Mouse (Mus musculus): ENCODE data around the gene Gm38393. TPM values are rescaled to one million over a fixed set of nuclear protein-coding genes. Genes with fewer than 3 reads are reported as not detected.

Gene Gm38393
- total RNA-seq (2014; fragmentation: Nextera tagmentation) = 0.74 TPM in 1 of 2 replicates, not detected in the other
- total RNA-seq (2017) = not detected in 2 replicates

DNA sequence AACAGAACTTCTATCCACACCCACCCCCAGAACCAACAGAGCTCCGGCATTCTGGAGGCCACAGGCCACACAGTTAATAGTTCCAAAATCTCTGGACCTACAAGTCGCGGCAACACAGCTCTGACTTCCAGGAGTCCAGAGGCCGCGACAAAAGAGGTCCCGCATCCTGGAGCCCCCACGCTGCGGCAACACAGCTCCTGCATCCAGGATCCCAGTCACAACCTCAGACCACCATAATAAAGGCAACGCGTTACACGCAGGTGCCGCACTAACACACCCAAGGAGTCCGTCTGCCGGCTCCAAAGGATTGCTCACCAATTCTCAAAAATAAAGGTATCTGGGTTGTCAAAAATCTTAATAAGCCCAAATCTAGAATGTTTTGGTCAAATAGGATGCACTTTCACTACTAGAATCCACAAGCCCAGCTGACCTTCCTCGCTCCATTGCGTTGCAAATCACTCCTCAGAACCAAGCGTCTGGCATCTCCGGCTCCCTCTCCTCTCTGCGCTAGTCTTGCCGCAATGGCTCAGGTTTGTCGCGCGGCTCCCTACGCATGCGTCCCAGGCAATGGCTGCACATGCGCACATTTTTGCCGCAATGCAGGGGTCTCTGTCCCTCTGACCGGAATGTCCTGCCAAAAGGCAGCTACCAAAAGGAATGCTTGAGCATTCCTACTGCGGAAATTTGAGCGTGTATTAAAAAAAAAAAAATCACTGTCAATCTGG, at the start of gene Gm38393, which contains the start of gene Snurf:
Gm38393 (minus strand) TSS at position 459 of the 725 bp plus-strand sequence.
Snurf (minus strand) TSS at position 444 of the 725 bp plus-strand sequence.
- ATAC-seq (replicated peaks; ENCODE audit: low FRiP score, low TSS enrichment, poor library complexity, severe bottlenecking) = no peak

DNA sequence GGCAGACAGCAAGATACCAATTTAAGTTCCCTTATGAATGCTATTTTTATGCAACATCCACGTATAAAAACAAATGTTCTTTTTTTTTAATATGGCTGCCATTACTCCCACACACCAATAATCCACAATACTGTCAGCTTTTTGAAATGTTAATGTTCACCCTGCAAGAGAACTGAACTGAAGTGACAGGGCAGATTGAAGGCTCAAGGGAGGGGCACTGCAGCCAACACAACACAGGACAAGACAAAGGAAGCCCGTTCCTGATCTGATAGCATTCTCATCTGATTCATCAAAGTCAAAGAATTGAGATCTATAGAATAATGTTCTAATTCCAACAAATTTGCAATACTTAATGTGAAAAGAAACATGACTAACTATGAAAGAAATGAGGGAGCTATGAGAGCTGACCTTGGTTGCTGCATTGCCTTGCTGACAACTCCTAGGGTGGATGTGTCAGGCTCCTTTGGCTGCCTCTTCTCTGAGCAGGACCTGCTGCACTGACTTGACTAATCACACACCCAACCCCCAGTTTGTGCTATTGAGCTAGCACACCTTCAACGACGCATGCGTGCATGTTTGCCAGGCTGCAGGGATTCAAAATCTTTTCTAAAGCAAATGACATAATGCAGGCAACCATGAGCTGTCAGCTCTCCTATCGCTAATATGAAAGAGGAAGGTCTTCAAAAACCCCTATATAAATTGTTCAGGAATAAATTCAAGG, 42.8 kb upstream of the Gm38393 start:
- no peak for ATAC-seq (replicated peaks; ENCODE audit: low FRiP score, low TSS enrichment, poor library complexity, severe bottlenecking)

DNA sequence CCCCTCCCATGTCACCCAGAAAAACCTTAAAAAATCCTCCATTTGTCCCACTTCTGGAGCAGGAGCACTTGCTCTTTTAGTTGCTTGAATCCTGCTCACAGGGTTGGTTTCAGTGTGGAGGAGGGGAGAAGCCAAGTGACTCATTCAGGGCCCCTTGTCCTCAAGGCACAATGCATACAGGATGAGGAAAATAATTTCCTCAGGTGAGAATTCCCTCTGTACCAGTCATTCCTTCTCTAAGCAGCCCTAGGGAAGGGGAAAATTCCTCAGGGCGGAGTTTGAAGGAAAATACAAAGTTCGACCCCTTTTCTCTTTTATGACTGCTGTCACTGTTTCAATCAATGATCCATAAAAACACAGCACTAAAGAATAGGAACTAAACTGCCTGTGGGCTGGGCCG, 8.3 kb upstream of the Gm38393 start:
- no peak for ATAC-seq (replicated peaks; ENCODE audit: low FRiP score, low TSS enrichment, poor library complexity, severe bottlenecking)

DNA sequence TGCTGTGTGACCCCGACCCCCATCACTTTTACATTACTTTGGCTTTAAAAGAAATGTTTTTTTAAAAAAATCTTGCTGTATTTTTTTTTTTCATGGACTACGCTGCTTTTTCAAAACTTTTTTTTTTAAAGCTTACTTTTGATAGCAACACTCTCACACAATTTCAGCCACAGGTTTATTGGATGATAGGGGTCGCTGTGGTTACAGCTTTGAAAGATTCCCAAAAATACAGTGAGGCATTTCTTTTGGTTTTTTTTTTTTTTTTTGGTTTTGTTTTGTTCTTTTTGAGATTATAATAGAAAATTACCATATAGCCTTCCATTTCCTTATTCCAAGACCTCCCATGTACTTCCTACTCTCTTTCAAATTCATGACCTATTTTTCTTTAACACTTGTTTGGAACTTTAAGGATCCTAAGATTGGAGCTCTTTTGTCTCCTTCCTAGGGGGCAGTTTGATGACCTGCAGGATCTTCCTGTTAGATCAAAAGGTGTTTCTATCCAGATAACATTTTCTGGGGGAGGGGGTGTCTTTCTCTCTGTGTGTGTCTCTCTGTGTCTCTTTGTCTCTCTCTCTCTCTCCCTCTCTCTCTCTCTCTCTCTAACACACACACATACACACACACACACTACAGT, 3.0 kb upstream of the Gm38393 start:
- ATAC-seq (replicated peaks; ENCODE audit: low FRiP score, low TSS enrichment, poor library complexity, severe bottlenecking) = no peak

DNA sequence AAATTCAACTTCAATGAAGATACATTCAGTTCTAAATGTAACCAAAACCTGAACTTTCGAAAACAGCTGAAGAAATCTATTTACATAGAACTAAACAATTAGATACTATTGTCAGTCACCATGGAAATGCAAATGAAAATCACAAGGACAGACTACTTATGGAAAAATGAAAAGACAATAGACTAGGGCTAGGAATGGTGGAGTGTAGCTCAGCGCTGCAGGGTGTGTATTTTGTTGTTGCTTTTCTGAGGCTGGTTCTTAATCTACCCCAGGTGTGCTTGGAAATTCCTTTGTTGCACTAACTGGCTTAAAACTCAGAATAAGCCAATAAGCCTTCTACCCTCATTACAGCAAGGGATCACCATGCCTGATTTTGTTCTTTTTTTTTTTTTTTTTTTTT, 1.4 kb upstream of the Gm38393 start:
- ATAC-seq (replicated peaks; ENCODE audit: low FRiP score, low TSS enrichment, poor library complexity, severe bottlenecking) = no peak

DNA sequence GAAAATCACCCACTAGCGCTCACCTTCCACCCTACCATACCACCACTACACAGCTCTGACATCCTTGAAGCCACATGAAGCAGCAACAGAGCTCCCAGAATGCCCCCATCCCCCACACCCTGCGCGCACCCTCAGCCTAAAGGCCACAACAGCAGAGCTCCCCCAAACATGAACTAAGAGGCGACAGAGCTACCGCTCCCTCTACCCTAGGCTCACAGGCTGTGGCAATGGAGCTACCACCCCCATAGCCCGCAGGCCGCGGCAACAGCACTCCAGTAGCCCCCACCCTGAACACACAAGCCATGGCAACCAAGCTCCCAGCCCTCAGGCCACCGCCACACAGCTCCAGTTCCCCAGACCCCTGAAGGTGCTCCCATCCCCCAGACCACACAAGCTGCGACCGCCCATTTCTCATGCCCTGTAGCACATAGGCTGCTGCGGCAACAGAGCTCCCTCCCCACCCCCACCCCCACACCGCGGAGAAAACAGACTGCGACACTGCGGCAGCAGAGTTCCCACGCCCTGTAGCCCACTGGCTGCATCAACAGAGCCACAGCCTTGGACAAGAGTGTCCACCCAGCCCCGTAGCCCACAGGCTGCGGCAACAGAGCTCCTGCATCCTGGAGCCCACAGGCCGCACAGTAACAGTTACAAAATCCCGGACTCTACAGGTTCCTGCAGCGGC, 801 bp downstream of the Gm38393 start:
- ATAC-seq (replicated peaks; ENCODE audit: low FRiP score, low TSS enrichment, poor library complexity, severe bottlenecking) = no peak

DNA sequence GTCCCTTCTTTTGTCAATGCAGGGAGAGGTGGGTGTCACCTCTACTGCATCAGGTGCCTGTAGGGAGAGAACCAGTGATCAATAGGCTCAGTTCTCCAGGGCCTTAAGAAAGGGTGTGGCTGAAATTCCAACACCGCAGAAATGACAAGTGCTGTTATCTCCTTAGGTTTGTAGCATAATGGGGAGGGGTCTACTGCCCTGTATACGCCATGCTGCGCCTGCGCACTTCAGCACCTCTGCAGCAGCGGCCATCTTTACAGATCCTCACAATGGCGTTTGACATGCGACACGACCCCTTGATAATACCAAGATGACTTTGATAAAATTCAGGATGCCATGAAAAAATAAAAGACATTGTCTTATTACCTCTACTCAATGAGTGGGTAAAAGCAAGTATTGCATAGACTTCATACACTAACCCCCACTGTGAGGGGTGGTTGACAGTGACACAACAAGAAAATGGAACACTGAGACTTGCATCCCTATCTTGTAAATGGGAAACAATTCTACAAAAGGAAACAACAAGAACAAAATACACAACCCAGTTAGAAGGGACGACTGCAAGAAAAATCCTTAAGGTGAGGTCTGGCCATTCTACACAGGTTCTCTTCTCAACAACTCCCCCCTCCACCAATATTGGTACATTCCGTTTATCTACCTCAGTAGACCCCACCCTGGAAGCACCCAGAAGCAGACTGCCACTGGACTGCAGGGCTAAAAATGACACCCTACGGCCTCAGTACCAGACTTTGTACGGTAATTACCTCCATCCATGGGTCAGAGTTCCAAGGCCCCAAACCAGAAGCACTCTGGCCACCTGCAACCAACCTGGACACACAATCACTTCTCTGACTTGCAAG, 1.6 kb downstream of the Gm38393 start:
- no peak for ATAC-seq (replicated peaks; ENCODE audit: low FRiP score, low TSS enrichment, poor library complexity, severe bottlenecking)

DNA sequence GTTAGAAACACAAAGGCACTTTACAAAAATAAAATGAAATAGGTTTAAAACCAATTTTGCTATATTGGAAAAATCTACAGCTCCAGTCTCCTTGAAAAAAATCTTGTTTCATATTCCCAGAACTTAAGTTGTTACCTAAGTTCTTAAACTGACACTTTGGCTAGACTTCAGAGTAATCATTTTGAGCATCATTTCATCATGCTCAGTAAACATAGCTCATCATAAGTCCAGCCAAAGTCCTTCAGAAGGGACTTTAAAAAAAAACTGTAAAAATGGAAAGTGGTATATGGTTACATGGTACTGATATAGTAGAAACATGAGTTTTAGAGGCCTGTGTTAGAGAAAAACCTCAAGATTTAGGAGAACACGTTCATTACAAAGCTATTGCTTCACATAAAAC, 26.2 kb downstream of the Gm38393 start:
- no peak for ATAC-seq (replicated peaks; ENCODE audit: low FRiP score, low TSS enrichment, poor library complexity, severe bottlenecking)

Other genes starting within 250 kb of the Gm38393 start
- not detected in 2 replicates for gene Snurf, start within 50 bp of the Gm38393 start, total RNA-seq (2014; fragmentation: Nextera tagmentation)
- not detected in 2 replicates for gene Snurf, start within 50 bp of the Gm38393 start, total RNA-seq (2017)
- gene Snrpn, start 135.2 kb upstream of the Gm38393 start, total RNA-seq (2014; fragmentation: Nextera tagmentation) = not detected in 2 replicates
- not detected in 2 replicates for gene Snrpn, start 135.2 kb upstream of the Gm38393 start, total RNA-seq (2017)

Measured in megakaryocyte-erythroid progenitor cell, adult 5-6 weeks (primary cell).